Mouse (Mus musculus) thymus, adult 2 months (tissue): ENCODE measurements at regions not wholly inside any gene's neighbourhood (a gene's known extent, or its start where the extent isn't known, plus 50 kb on each side); places are given as distances from the start of the nearest gene placed in this dataset.

ENCODE experiments used
- CTCF ChIP-seq: fragments of 200-500 bp; IDR thresholded peaks from 2 replicates; pipeline ENCODE4 v1.5.1; 2012; ENCODE audit warnings: mild to moderate bottlenecking, control low read depth, low read length, moderate library complexity, borderline replicate concordance; ENCODE audit not compliant: control insufficient read depth, poor library complexity, insufficient read depth; ENCODE audit errors: extremely low read depth
- POLR2A ChIP-seq: fragments of 200-500 bp; IDR thresholded peaks from 2 replicates; pipeline ENCODE4 v1.6.1; 2012; ENCODE audit warnings: mild to moderate bottlenecking, low read length, control low read depth, moderate library complexity; ENCODE audit not compliant: control insufficient read depth, poor library complexity, insufficient read depth; ENCODE audit errors: extremely low read depth

DNA sequence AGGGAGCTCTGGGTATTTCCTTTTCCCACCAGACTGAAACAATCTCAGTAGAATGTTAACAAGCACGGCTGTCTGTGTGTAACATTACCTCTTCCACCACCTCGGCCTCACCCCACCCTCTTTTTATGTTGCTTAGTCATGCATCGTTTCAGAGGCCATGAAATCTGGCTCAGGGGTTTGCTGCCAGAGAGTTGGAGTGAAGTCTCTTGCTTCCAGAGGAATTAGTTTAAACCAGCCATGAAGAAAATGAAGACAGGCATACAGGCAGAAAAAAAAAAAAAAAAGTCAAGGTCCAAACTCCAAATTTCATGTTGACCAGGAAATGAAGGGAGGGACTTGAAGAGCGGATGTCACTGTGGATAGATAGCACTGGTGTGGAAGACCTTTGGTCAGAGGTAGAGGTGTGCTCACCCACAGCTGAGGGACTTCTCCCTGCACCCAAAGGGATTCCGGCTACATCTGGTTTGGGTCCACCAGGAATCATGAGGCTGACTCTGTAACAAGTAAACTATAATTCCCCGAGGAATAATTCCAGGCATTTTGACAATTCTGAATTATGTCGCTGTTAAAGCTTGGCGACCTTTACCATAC lies 92.7 kb downstream of the Rnd3 start:
- TF ChIP-seq CTCF = no peak
- TF ChIP-seq POLR2A = no peak
